Mouse (Mus musculus) layer of hippocampus, adult 6 months (tissue): Measurements from ENCODE around the gene Ptrh2. TPM values are rescaled to one million over a fixed set of nuclear protein-coding genes. Genes with fewer than 3 reads are reported as not detected.

Source experiments
- long read RNA-seq, 2 experiments: library from polyadenylated mRNA; unstranded; transcript quantifications; one replicate each; pipeline ENCODE4 v2.0.0; 2019 to 2020
- polyA plus RNA-seq: library from polyadenylated mRNA; unstranded; fragments of <200 nt; fragmentation: Nextera tagmentation; gene quantifications from 2 replicates; pipeline ENCODE4 v1.2.3, GENCODE M21; 2021

The Ptrh2 gene
- polyA plus RNA-seq: 13.5 and 14.8 TPM in 2 replicates
- long read RNA-seq, experiment 1, transcript Ptrh2-202 (2 exons, 3,038 nt): major isoform, 29 of 35 reads
- long read RNA-seq, experiment 1, partial matches to known transcripts: 4 of 35 reads
- long read RNA-seq, experiment 1, other reads (novel, unspliced or antisense): 2 of 35 reads
- long read RNA-seq, experiment 2, transcript Ptrh2-202 (2 exons, 3,038 nt): major isoform, 22 of 25 reads
- long read RNA-seq, experiment 2, partial matches to known transcripts: 0 of 25 reads
- long read RNA-seq, experiment 2, other reads (novel, unspliced or antisense): 3 of 25 reads

DNA sequence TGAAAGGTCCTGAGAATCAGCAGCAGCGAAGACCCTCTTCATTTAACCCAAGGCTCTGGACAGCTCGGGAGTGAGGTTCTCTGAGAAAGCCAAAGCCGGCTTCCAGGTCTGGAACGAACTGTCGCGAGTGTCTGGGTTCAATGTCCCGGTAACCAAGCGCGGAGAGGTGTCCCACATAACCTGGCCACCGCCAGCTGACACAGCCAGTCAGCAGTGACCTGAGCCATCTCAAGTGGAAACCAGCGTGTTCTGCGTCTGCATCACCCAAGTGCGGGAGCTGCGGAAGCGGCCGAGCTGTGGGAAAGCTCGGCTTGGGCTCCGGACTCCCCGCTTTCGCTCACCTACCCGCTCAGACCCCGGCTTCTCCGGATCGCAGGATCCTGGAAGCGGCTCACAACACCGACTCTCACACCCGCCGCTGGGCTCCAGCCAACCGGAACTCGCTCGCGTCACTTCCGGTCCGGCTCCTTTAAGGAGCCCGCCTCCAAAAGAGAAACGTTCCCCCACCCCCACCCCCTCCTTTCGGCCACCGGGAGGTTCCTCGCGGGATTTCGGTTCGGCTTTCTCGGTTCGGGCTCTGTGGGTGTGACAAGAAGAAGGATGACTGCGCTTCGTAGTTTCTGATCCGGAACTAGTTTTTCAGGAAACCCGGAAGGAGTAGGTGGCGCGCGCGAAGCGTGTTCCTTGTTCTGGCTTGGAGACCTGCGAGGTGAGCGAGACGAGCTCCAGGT lies at the start of gene Ptrh2, which contains the start of gene Vmp1:
Gene Ptrh2 (plus strand): TSS at position 591 of the 731 bp plus-strand sequence.
Gene Vmp1 (minus strand): TSS at position 442 of the 731 bp plus-strand sequence.

Other genes starting within 250 kb of the Ptrh2 start
- gene Rnft1, start 199.3 kb upstream of the Ptrh2 start, polyA plus RNA-seq: 13.1 and 16.4 TPM in 2 replicates
- gene Rps6kb1, start 139.2 kb upstream of the Ptrh2 start, polyA plus RNA-seq: 26.8 and 31.0 TPM in 2 replicates
- gene Tubd1, start 139.0 kb upstream of the Ptrh2 start, polyA plus RNA-seq: 3.1 and 3.7 TPM in 2 replicates
- gene Vmp1, start 149 bp upstream of the Ptrh2 start, polyA plus RNA-seq: 139 and 142 TPM in 2 replicates
- 73.0 and 86.1 TPM in 2 replicates for gene Cltc, start 73.6 kb downstream of the Ptrh2 start, polyA plus RNA-seq
- gene Dhx40, start 123.8 kb downstream of the Ptrh2 start, polyA plus RNA-seq: 12.2 and 13.5 TPM in 2 replicates